Mouse (Mus musculus): Measurements from ENCODE around the gene Slc29a1.

Slc29a1 gene

DNA sequence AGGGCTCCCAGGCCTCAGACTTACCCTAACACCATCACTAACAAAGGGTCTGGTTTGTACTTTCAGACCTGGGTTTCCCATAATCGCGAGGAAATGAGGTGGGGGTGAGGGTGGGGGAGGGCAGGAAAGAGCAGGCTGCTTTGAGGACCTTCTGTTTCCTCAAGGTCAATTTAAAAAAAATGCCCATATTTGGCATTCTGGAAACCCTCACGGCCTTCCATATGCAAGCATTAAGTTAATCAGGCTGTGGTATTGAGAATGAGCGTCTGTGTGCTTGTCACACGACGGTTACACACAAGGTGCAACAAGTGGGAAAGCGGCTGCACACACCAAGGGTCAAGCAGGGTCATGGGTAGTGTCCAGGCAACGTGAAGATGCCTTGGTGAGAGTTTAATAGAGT is 12.6 kb upstream of the Slc29a1 start:
- DNase-seq (ENCODE audit: low spot score in 2 of 2) = no peak

- no peak for DNase-seq (ENCODE audit: low spot score in 2 of 2)
Measured at GRCm38 (mm10) chr17:45610144-45610866, 10.9 kb upstream of the Slc29a1 start.

DNA sequence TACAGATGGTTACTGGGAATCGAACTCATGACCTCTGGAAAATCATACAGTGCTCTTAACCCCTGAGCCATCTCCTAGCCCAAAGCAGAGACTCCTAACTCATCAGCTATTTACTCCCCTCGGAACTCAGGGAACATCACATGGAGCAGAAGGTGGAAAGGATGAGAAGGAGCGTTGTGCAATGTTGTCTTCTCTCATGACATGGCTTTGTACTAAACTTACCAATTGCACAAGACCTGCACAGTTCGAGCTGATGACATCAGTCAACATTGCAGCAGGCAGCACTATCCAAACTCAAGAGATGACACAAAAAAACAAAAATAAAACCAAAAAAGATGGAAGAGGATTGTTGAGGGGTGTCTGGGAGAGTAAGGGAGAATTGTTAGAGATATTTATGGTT is 9.0 kb upstream of the Slc29a1 start:
- no peak for DNase-seq (ENCODE audit: low spot score in 2 of 2)

DNA sequence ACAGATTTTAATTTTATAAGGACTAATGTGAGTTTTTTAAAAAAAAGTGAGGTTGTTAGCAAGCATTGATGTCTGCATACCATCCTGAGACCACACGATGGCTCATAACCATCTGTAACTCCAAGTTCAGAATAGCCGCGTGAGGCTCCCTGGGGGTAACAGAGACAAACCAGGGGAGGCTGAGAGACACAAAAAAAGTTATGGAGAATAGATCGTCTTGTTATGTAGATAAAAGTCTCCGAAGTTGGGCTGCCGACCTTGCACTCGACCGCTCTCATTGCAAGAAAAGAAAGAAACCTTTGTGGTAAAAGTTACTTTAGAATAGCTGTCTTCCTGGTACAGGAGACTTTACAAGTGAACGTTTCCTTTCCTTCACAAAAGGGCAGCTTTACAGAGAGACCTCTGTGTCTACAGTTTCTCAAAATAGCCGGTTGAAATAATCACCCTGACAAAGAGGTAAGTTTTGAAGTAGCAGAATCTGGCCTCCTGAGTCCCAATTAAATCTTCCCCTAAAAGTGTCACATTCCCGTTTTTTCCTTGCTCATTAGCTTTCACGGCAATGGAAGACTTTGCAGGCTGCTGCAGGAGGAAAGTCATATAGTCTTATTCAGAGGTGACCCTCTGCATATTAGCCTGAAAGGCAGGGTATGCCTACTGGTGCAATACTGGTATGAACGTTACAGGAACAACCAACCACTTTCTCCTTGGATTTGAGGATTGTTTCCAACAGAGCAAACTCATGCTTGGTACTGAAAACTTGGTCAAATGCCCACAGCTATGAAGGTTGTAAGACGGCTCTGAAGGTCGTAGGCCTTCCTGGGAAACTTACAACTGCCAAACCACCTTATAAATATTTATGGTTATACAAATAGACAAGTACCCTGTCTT is 7.8 kb upstream of the Slc29a1 start:
- no peak for DNase-seq (ENCODE audit: low spot score in 2 of 2)

GRCm38 (mm10) chr17:45602984-45603383 is 3.6 kb upstream of the Slc29a1 start:
- no peak for DNase-seq (ENCODE audit: low spot score in 2 of 2)

GRCm38 (mm10) chr17:45601877-45602304 is 2.5 kb upstream of the Slc29a1 start, which contains the start of gene Mymx:
Gene Mymx (minus strand): TSS chr17:45602102.
- DNase-seq (ENCODE audit: low spot score in 2 of 2) = no peak

DNA sequence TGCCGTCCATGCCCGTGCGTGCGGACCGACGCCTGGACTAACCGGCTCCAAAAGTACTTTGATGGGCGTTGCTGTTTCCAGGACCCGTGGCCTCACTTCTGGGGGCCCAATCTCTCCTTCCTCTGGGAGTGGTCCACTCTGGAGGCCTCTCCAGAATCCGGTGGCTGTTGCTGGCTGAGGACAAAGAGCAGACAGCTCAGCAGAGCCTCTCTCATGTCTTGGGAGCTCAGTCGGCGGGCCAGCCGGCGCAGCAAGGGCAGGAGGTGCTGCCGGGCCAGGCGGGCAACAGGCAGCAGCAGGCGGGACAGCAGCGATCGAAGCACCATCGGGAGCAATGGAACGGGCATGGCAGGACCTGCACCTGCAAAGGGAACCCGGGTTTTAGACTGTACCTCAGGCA is 1.9 kb upstream of the Slc29a1 start:
- no peak for DNase-seq (ENCODE audit: low spot score in 2 of 2)

DNA sequence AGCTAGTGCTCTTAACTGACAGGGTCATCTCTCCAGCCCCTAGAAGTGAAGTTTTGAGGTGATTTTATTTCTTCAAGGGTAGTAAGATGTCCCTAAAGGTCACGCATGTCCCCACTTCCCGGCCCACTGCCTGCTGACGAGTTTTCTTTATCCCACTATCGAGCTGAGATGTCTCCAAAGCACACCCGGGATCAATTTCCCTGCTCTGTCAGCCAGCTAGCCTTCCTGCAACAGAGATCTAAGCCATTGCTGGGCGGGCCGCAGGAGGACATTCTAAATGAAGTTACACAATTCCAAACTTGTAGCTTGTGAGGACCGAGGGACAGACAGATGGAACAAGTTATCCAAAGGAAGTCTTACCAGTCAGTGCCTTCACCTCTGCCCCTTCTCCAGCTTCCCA is 861 bp upstream of the Slc29a1 start:
- no peak for DNase-seq (ENCODE audit: low spot score in 2 of 2)

DNA sequence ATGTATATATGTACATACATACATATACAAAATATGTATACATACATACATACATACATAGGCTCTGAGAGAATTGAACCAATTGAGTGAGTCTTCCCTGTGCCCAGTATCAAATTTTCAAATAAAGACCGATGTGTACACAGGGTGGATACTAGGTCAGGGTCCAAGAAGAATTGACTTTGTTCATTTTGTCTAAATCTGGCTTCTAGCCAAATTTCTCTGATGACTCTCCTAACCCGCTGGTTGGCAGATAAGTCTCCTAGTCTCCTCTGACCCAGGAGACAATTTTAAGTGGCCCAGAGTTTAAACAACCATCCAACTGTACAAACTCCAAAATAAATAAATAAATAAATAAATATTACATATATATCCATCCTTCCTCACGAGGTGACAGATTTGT is 515 bp downstream of the Slc29a1 start:
- no peak for DNase-seq (ENCODE audit: low spot score in 2 of 2)

GRCm38 (mm10) chr17:45598376-45598775 is 1.0 kb downstream of the Slc29a1 start:
- DNase-seq (ENCODE audit: low spot score in 2 of 2) = no peak

DNA sequence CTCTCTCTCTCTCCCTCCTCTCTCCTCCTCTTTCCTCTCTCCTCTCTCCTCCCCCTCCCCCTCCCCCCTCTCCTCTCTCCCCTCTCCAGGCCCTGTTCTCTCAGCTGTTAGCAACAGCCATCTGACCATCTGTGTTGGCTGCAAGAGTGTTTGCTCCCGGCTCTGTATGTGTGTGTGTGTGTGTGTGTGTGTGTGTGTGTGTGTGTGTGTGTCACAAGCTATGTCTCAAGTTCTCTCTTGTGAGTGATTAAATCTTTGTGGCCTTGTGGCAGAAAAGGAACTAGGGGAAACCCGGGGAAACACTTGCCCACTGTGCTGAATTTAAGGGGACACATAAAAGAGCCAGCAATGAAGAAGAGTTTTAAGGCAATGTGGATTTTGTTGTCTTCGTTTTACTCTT is 1.6 kb downstream of the Slc29a1 start:
- DNase-seq (ENCODE audit: low spot score in 2 of 2) = no peak

- DNase-seq (ENCODE audit: low spot score in 2 of 2) = peak; percentile 55 to 63
Measured at GRCm38 (mm10) chr17:45596631-45597396, 2.6 kb downstream of the Slc29a1 start.

DNA sequence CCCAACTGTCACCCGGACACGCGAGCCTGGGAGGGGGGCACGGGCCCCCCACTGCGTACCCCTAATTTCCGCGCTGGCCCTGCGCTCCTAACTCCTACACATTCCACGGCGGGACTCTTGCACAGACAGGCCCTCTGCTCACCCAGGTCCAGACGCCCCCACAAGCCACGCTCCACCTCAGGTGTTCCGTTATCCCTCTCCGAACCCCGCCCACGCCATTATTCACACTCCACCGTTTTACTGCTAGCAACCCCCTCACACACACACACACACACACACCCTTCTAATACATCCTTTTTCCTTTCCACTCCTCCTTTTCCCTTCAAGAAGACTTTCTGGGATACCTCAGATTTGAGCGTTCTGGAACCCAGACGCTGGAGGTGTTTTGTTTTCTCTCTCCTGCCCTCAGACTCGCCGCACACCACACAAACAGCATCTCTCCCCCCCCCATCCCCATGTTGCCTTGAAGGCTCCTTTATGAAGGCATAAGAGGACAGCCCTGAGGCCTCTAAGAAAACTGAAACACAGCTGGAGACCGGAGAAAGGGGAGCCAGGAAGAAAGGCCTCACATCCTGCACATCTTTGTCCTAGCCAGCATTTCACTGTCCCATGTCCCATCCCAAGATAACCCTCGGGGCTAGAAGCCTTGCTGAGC is 3.5 kb downstream of the Slc29a1 start:
- DNase-seq (ENCODE audit: low spot score in 2 of 2) = no peak

DNA sequence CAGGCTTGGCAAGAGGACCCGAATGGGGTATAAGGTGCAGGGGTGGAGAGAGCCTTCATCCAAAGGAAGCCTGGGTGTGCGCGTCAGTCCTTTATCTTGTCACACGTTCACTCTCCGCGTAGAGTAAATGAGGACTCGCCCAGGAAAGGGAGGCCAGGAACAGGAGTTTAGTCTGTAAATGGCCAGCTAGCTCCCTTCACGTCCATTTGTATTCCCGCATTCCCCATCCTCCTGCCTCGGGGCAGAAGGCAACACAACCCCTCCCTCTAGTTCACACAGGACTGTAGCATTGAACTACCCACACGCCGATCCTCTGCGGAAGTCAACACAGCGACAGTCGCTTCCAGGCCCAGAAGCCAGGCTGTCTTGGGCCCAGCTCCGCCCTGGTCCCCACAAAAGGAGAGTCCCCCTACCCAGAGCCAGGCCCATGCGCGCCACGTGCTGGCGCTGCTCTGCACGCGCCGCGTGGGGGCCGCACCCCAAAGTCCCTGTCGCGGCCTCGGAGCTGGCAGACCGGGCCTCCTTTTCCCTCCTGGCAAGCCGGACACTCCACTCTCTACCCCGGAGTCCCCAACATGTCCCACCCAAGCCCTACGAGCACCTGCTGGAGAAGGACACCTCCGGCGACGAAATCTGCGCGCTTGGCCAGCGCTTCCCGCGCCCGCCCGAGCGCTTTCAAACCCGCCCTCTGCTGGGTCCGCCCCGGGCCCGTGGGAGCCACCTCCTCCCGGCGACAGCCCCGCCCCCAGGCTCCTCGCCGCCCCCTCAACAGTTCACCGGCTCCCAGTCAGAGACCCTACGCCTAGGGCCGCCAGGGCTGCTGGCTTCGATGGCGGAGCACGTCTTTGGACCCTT is 4.3 kb downstream of the Slc29a1 start:
- peak; percentile 80 to 85 for DNase-seq (ENCODE audit: low spot score in 2 of 2)

DNA sequence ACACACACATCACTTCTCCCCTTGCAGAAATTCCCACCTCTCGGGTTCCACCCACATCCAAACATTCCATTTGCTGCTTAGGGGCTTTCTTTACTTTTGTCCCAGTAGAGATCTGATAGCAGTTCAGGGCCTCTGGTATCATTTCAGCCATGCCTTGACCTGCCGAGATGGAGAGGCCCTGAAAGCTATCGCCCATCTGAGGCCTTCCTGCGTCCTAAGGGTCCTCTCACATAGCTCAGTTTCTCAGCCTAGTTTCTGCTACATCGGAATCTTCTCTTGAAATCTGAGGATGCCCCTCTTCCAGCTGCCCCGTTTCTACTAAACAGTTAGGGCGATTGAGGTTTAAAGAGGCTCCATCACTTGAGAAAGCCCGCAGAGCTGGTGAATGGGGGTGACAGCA is 5.2 kb downstream of the Slc29a1 start:
- no peak for DNase-seq (ENCODE audit: low spot score in 2 of 2)

GRCm38 (mm10) chr17:45593479-45593878 is 5.9 kb downstream of the Slc29a1 start:
- no peak for DNase-seq (ENCODE audit: low spot score in 2 of 2)

DNA sequence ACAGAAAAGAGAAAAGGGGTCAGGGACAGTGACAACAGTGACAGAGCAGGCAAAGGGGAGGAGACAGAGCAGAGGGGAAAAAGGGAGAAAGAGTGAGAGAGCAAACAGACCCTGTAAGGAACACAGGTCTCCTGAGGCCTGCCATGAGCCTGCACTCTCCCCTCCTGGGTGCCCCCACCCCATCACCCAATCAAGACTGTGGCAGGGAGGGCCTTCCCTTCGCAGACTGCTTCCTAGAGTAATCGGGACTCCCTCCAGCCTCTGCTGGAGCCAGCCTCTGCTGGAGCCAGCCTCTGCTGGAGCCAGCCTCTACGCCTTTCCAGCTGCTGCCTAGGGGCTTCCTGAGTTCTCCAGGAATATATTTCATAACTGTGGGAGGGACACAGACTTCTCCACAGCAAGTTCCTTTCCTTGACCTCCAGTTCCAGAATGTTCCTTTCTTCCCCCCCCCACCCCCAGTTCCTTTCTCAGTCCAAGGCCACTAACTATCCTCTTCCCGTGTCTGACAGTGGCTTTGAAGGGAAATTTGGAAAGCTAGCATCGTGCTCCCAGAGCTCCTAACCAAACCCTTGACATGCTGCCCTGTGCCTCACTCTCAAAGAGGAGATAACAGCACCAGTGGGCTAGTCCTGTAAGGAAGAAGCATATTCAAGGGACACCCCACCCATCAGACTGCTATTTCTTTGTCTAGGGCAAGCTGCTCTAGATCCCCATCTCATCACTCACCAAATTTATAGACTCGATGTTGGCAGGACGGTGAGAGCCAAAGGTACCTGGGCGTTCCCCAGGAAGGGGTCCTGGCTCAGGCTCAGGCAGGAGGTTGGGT is 6.6 kb downstream of the Slc29a1 start:
- DNase-seq (ENCODE audit: low spot score in 2 of 2) = peak in 1 of 2 experiments; percentile 23

DNA sequence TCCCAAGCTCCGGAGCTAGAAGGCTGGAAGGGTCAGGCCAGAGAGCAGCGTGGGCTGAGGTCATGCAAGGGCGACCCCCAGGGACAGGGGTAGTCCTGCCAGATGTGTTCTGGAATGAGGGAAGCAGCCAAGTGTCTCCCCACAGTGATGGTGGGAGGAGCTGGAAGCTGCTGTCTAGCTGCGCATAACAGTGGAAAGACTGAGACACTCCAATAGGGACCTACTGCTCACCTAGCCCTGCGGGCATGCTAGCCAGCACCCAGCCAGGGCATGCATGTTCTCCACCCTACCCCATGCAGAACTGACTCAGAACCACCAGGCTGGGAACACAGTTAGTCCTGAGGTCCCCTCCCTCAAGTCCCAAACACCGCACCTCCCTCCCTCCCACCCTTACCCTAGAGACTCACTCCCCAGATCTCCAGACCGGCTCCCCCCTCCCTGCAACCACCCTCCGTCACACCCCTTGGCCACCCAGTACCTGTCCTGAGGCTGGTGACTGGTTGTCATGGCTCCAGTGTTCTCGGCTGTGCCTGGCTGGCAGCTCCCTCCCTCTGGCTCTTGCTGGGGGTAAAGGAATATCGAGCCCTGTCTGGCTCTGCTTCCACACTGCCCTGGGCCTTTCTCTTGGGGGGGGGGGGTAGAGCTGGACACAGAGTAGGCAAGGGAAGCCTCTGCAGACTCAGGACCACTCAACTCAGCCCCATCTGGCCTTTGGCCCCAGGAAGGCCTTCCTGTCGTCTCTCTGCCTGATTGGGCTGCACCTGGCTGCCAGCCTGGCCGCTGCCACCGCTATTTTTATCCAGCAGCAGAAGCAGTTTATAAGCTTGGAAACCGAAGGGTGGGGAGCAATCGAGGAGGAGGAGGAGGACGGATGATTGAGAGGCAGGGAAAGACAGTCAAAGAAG is 7.5 kb downstream of the Slc29a1 start:
- DNase-seq (ENCODE audit: low spot score in 2 of 2) = no peak

DNA sequence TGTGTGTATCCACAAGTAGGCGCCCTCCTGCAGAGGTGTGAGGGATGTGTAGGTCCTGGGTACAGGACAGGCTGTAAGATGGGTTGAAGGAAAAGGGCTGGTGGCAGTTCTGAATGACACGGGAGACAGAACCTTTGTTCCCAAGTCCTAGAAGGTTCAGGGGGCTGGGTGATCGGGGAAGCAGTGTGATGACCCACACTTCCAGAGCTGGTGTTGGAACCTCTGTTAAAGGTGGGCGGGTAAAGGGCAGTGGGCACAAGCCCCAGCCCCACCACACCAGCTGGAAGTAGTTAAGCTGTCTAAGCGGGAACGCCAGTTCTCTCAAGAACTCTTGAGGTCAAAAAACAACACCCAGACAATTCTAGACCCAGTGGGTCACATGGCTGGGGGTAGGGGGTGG is 9.0 kb downstream of the Slc29a1 start:
- DNase-seq (ENCODE audit: low spot score in 2 of 2) = no peak
